Mouse (Mus musculus) thymus, postnatal 36 days (tissue): ENCODE results near the gene H2-T23.
"Not testable (repeated sequence)": the region's sequence is repeated elsewhere in the genome, so short reads cannot be mapped to it uniquely, and the experiment has no call there.

ENCODE experiments used
- DNase-seq, 2 experiments: peaks; one replicate each; pipeline ENCODE4 v3.0.0; 2022; ENCODE audit warnings: mixed read lengths in 2 of 2

H2-T23 gene

DNA sequence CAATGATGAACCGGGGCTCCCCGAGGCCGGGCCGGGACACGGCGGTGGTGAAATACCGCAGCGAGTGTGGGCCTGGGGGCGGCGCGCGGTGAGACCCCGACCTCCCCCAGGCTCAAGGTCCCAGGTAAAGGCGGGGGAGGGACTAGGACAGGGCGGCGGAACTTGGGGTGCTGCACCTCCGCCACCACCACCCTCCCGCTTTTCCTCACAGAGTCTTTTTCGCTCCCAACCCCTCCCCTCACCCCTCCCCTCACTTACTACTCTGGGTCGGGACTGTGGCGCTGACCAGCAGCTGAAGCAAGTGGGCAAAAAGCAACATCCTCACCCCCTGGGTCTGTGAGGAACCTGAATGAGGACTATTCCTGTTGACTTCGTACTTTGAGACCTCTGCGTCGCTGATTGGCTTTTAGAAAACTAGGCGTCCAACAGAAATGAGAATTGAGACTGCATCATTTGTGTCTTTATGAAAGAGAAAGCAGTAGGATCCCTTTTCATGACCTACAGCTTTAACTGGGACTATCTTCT lies at the start of gene H2-T23:
Gene H2-T23 (minus strand): TSS at position 505 of the 525 bp plus-strand sequence.
- peak; percentile 73 to 74 for DNase-seq

DNA sequence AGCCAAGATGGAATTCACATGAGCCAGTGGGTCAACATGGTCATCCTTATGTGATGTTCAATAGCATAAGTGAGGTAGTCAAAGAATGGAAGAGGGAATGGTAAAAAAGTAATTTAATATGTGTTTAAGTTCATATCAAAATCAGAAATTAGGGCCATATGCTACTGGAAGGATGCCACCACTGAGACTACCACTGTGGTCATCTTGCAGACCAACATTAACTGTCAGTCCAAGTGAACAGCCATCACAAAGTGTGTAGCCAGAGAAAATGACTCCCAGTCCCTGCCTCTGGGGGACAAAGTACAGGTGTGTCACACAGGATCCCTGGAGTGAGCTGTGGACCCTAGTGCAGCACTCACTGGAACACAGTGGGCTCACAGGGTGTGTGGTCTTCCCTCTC lies 49.2 kb upstream of the H2-T23 start:
- not testable (repeated sequence) for DNase-seq

- DNase-seq, result peak; percentile 90 to 91
These were observed 28.2 kb upstream of the H2-T23 start for GRCm38 (mm10) chr17:36060829-36061228.

DNA sequence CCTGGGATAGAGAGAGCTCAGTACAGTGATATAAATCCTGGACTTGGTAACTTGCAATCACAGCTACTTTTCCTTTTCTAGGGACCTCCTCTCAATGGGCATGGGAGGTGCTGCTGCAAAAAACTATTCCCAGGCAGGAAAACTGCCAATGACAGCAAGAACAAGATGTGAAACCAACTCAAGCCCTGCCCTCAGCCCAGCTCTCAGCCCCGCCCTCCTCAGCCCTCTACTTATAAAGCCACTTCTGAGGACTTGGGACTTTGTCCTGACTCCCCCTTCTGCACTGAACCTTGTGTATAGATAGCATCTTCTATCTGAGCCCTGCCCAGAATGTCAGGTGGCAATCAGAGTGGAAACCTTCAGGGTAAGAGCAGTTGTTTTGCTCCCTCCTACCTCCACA lies 25.7 kb upstream of the H2-T23 start, which contains the start of gene Gm11127:
Gene Gm11127 (minus strand): TSS at position 10 of the 400 bp plus-strand sequence.
- DNase-seq, result not testable (repeated sequence)

GRCm38 (mm10) chr17:36057927-36058326 lies 25.3 kb upstream of the H2-T23 start:
- DNase-seq, result not testable (repeated sequence)

DNA sequence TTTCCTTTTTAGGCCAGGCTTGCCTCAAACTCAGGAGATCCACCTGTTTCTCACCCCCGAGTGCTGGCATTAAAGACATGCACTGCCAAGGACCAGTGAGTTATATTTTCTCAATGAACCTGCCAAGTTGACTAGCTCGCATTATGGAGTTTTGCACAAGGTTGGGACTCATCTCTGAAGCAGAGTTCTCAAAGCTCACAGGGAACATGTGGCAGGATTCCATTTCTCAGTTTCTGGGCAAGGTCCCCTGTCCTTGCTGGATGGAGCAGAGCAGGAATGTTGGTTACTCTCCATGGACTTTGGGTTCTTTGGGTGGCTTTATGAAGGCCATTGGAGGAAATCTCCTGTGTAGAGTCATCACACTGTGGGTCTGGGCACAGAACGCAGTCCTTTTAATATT lies 10.6 kb upstream of the H2-T23 start:
- DNase-seq, result no peak

- DNase-seq, result peak; percentile 75 to 85
These were observed 10.0 kb upstream of the H2-T23 start, which contains the start of the genes H2-T22 and Gm6034 for GRCm38 (mm10) chr17:36042610-36043169. Gene H2-T22 (minus strand): TSS chr17:36042747. Gene Gm6034 (plus strand): TSS chr17:36042961.

DNA sequence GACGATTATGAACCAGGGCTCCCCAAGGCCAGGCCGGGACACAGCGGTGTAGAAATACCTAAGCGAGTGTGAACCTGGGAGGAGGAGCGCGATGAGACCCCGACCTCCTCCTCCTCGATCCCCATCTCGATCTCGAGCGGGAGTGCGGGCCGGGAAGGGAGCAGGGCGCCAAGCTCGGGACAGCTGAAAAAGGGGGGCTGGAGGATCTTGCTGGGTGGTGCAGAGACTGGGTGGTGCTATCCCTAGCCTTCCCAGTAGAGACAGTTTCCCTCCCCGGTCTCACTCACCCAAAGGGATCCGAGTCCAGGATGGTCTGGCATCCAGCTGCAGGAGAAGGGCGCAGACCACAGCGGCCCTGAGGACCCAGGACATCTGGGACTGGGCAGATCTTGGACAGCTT lies 9.4 kb upstream of the H2-T23 start:
- DNase-seq, result peak; percentile 40 to 52

DNA sequence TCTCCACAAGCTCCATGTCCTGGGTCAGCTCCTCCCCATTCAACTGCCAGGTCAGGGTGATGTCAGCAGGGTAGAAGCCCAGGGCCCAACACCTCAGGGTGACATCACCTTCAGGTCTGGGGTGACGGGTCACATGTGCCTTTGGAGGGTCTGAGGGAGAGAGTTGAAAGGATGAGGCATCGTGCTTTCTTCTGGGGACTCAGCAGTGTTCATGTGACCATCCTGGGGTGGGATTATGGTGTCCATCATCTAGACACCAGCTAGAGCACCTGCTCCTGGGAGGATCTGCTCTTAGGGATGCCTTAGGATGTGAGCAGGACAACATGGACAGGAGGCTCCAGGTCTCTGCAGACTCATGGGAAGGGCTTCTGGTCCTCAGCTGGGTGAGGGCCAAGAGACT lies 7.9 kb upstream of the H2-T23 start:
- not testable (repeated sequence) for DNase-seq

- DNase-seq, result peak in 1 of 2 experiments; percentile 52
These were observed 3.5 kb upstream of the H2-T23 start for GRCm38 (mm10) chr17:36036126-36036525.

- peak; percentile 72 to 79 for DNase-seq
These were observed 2.5 kb upstream of the H2-T23 start for GRCm38 (mm10) chr17:36035010-36035638.

DNA sequence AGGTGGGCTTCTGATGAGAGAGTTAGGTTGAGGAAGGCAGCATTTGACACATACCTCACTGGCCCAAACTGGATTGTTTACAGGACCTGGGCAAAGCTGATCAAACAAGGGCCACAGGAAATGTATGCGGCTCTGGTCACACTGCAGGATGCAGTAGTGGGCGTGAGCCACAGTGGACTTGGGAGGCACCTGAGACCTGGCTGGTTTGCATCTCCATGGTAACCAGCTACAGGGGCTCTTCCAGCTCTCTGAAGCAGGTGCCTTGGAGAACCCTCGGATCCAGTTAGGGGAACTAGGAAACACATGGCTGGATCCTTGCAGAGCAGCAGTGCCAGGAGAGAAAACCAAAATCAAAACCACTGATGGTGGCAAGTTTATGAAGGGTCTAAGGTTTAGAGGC lies 1.9 kb upstream of the H2-T23 start:
- DNase-seq, result not testable (repeated sequence)

DNA sequence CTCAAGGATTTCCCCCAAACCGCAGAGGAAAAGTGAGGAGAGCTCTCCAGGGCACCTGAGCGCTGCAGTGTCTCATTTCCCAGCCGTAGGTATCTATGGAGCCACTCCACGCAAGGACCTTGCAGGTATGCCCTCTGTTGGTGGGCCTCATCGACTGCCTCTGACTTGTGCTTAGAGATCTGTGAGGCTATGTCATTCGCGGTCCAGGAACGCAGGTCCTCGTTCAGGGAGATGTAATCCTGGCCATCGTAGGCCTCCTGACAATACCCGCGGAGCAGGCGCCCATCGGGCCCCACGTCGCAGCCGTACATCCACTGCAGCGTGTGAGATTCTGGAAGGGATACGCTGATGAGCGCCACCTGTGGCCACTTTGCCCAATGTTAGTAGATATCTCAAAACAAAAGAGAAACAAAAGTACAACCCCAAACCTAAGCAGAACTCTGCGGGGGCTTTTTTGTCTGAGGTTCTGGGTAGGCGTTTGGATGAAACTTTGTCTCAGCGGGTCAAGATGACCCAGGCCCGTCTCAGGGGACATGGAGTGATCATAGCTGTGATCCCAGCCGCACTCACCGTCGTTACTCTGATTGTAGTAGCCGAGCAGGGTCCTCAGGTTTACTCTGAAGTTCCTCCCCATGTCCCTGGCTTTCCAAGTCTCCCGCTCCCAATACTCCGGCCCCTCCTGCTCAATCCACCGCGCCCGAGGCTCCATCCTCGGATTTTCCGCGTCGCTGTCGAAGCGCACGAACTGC lies 898 bp downstream of the H2-T23 start:
- peak; percentile 73 to 75 for DNase-seq

- not testable (repeated sequence) for DNase-seq
These were observed 1.7 kb downstream of the H2-T23 start for GRCm38 (mm10) chr17:36030703-36031582.

- DNase-seq, result not testable (repeated sequence)
These were observed 2.5 kb downstream of the H2-T23 start for GRCm38 (mm10) chr17:36030046-36030702.

DNA sequence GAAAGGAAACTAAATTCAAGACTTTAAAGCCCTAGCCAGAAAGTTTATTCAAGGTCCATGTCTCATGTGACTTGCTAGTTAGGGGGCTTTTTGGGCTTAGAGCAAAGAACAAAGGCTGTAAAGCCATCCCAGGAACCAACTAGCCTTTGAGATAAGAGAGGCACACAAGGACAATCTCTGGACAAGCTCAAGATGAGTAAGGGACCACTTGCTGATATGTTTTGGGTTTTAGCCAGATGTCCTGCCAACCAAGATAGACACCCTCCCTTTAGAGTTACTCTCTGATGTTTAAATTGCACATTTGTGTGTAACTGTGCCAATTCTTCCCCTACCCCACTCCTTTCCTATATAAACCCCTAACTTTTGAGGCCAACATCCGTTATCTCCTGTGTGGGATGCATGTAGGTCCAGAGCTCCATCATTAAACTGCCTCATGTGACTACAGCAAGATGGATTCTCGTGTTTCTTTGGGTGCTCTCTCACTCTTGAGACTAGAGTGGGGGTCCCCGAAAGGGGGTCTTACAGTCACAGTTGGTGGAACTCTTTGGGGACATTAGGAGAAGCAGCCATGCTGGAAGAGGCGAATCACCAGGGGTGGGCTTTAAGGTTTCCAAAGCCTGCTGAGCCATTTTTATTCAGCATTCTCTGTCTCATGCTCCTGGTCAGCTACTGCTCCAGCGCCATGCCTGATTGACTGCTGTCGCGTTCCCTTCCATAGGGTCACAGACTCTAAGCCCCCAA lies 3.6 kb downstream of the H2-T23 start:
- DNase-seq, result no peak

DNA sequence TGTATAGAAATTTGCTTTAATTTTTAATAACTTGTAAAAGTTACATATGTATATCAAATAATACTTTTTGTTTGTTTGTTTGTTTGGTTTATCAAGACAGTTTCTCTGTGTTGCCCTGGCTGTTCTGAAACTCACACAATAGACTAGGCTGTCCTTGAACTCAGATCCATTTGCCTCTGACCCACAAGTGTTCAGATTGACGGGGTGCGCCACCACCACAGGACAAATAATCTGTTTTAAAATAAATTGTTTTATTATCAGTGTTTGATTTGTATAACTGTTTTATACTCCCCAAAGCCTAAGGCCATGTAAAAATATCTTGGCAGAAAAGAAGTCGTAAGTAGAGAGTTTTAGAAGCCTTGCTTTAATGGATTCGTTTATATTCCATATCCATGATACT lies 5.0 kb downstream of the H2-T23 start:
- DNase-seq, result no peak

GRCm38 (mm10) chr17:36025901-36026300 lies 6.8 kb downstream of the H2-T23 start:
- DNase-seq, result no peak

DNA sequence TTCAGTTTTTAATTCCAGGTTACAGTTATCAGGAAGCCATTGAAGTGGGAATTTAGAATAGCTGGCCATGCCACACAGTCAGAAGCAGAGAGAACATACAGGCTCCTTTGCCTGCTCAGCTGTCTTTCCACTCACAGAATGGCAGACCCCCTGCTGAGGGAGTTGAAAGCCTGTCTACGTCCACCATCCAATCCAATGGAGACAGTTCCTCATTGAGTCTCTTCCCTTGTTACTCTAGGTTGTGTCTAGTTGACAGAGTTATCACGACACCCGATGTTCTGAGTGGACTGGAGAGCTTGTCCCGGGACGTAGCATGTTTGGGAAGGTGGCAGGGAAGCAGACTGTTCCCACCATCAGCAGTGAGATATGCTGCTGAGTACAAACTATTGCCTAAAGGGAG lies 7.5 kb downstream of the H2-T23 start:
- DNase-seq, result no peak

- peak in 1 of 2 experiments; percentile 33 for DNase-seq
These were observed 8.7 kb downstream of the H2-T23 start for GRCm38 (mm10) chr17:36023710-36024654.
